Mouse (Mus musculus): Measurements from ENCODE around the gene Gnpnat1.

DNA sequence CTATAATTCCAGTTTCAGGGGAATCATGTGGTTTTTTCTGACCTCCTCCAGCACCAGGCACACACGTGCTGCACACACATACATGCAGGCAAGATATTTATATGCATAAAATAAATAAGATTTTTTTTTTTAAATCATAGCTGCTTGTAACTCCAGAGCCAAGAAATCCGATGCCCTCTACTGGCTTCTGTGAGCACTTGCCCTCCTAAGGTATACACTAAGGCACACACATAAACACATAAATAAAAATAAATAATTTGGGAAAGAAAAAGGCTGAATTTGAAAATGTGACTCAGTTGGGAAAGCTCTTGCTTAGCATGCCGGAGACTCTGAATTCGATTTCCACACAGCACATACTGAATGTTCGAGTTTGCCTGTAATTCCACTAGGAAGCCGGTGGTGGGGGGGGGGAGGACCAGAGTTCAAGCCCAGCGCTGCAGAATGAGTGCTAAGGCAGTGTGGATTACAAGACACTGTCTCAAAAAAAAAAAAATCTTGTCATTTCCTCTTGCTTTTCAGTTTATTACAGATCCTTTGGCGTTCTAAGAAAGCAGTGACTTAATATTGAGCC is 75.6 kb downstream of the Gnpnat1 start:
- TF ChIP-seq POLR2A (IDR thresholded peaks at IDR 0.05; ENCODE audit: borderline replicate concordance, insufficient read depth, low read length) (no peak), CTCF (IDR thresholded peaks at IDR 0.05; ENCODE audit: borderline replicate concordance, insufficient read depth, low read depth, low read length) (no peak)
